Mouse (Mus musculus) heart, postnatal 0 days (tissue): ENCODE results near the gene Rab36. TPM values are rescaled to one million over a fixed set of nuclear protein-coding genes. Genes with fewer than 3 reads are reported as not detected.

Experiments used
- ATAC-seq: fragments of 200-750 bp; cut with Nextera tagmentation; 2 replicates; pipeline ENCODE4 v1.8.0; 2017; ENCODE audit warnings: low read depth, moderate number of reproducible peaks, moderate library complexity; ENCODE audit not compliant: insufficient read depth
- DNase-seq: peaks from one replicate; pipeline ENCODE4 v3.0.0-alpha.2; 2016; ENCODE audit warnings: low spot score
- H3K27ac ChIP-seq: fragments of 300-500 bp; sonication (generic); 2 replicates; pipeline ENCODE4 v1.5.1; 2014; ENCODE audit warnings: low read depth, mild to moderate bottlenecking
- H3K27me3 ChIP-seq: fragments of 300-500 bp; sonication (generic); 2 replicates; pipeline ENCODE4 v1.6.1; 2014; ENCODE audit warnings: low read length, mixed read lengths; ENCODE audit not compliant: control insufficient read depth, insufficient read depth
- H3K36me3 ChIP-seq: fragments of 300-500 bp; sonication (generic); replicated peaks from 2 replicates; pipeline ENCODE4 v1.6.1; 2014; ENCODE audit warnings: low read length, mixed read lengths; ENCODE audit not compliant: control insufficient read depth, insufficient read depth
- H3K4me1 ChIP-seq: fragments of 300-500 bp; sonication (generic); 2 replicates; pipeline ENCODE4 v1.6.1; 2014; ENCODE audit warnings: antibody characterized with exemption; ENCODE audit not compliant: control insufficient read depth, insufficient read depth
- H3K4me2 ChIP-seq: fragments of 300-500 bp; sonication (generic); 2 replicates; pipeline ENCODE4 v1.6.1; 2014; ENCODE audit warnings: low read depth, mild to moderate bottlenecking, low read length, moderate library complexity
- H3K4me3 ChIP-seq: fragments of 300-500 bp; sonication (generic); 2 replicates; pipeline ENCODE4 v1.5.1; 2014; ENCODE audit warnings: low read depth, low read length
- H3K9ac ChIP-seq: fragments of 300-500 bp; sonication (generic); replicated peaks from 2 replicates; pipeline ENCODE4 v1.6.1; 2014; ENCODE audit warnings: low read depth, low read length, mixed read lengths
- H3K9me3 ChIP-seq: fragments of 300-500 bp; sonication (generic); replicated peaks from 2 replicates; pipeline ENCODE4 v1.6.1; 2016; ENCODE audit warnings: low read length; ENCODE audit not compliant: control insufficient read depth
- CTCF ChIP-seq: IDR thresholded peaks from 2 replicates; pipeline ENCODE4 v1.5.1; 2016; ENCODE audit warnings: antibody characterized with exemption, control low read depth, low read depth
- EP300 ChIP-seq: IDR thresholded peaks from 2 replicates; pipeline ENCODE4 v1.6.1; 2016; ENCODE audit warnings: antibody characterized with exemption, low read depth
- WGBS: fragments of 180-500 bp; shearing (Covaris S2); extraction: QIAGEN DNeasy Blood & Tissue Kit; methylation state at CpG from one replicate; pipeline ENCODE4 v1.1.7; 2014; 5-methylcytosine and 5-hydroxymethylcytosine counted together
- polyA plus RNA-seq: library from polyadenylated mRNA; unstranded; fragments of >200 nt; fragmentation: Nextera tagmentation; extraction: Ambion mirVana; gene quantifications from 2 replicates; pipeline ENCODE4 v1.2.1, GENCODE M21; 2015
- total RNA-seq: library from RNA; depleted of rRNA; stranded (reverse); fragments of >200 nt; gene quantifications from 2 replicates; pipeline ENCODE4 v1.2.3, GENCODE M21; 2014; ENCODE audit warnings: low replicate concordance; rRNA removed

Gene Rab36
- total and polyA plus RNA-seq, 2 experiments from 2014 or later = 1.4 to 1.5 TPM

GRCm38 (mm10) chr10:75098446-75099183, 61.8 kb downstream of the Rab36 start:
- peaks cover 88% of the 10 kb centered on the region for H3K27me3 ChIP-seq
- H3K36me3 ChIP-seq = no peaks in the 10 kb centered on the region
- 70% methylated on average over 10 of the region's 10 CpGs for WGBS
- H3K4me2 ChIP-seq = no peak overlapping the region
- no peak for DNase-seq
- no peak overlapping the region for H3K27ac ChIP-seq
- H3K9ac ChIP-seq = no peak overlapping the region
- no peaks in the 10 kb centered on the region; the same call in 1 of the 2 replicates for H3K9me3 ChIP-seq
- peaks cover 24% of the 10 kb centered on the region for H3K4me1 ChIP-seq
- ATAC-seq = no peak
- no peak overlapping the region for H3K4me3 ChIP-seq
- TF ChIP-seq CTCF (no peak), EP300 (no peak)

GRCm38 (mm10) chr10:75100298-75100697, 63.4 kb downstream of the Rab36 start:
- no peaks in the 10 kb centered on the region for H3K36me3 ChIP-seq
- H3K27ac ChIP-seq = no peak overlapping the region
- no peak for ATAC-seq
- H3K9ac ChIP-seq = no peak overlapping the region
- no peak overlapping the region for H3K4me2 ChIP-seq
- no peak for TF ChIP-seq EP300
- TF ChIP-seq CTCF = no peak
- H3K27me3 ChIP-seq = peaks cover 82% of the 10 kb centered on the region
- no peaks in the 10 kb centered on the region; the same call in 1 of the 2 replicates for H3K9me3 ChIP-seq
- H3K4me1 ChIP-seq = peaks cover 28% of the 10 kb centered on the region
- H3K4me3 ChIP-seq = no peak overlapping the region
- DNase-seq = no peak
- WGBS = 81% methylated on average over 7 of the region's 7 CpGs

GRCm38 (mm10) chr10:75103502-75103901, 66.6 kb downstream of the Rab36 start:
- H3K9ac ChIP-seq = no peak overlapping the region
- H3K4me2 ChIP-seq = no peak overlapping the region
- DNase-seq (no peak), ATAC-seq (no peak)
- peaks cover 13% of the 10 kb centered on the region; the same call in 1 of the 2 replicates for H3K4me1 ChIP-seq
- H3K36me3 ChIP-seq = no peaks in the 10 kb centered on the region
- H3K9me3 ChIP-seq = no peaks in the 10 kb centered on the region; the same call in 1 of the 2 replicates
- H3K4me3 ChIP-seq = no peak overlapping the region
- H3K27ac ChIP-seq = no peak overlapping the region
- WGBS = 77% methylated on average over 2 of the region's 2 CpGs
- peaks cover 57% of the 10 kb centered on the region for H3K27me3 ChIP-seq
- no peak for TF ChIP-seq CTCF
- no peak for TF ChIP-seq EP300

Other genes starting within 250 kb of the Rab36 start
- 2.1 and 2.4 TPM in 2 replicates for gene Gnaz, start 69.9 kb upstream of the Rab36 start, total RNA-seq
- gene Gnaz, start 69.9 kb upstream of the Rab36 start, polyA plus RNA-seq = 0.38 and 0.44 TPM in 2 replicates
- 0.81 TPM in 1 of 2 replicates, not detected in the other for gene Rsph14, start 4.5 kb upstream of the Rab36 start, total RNA-seq
- 0.47 TPM in 1 of 2 replicates, not detected in the other for gene Rsph14, start 4.5 kb upstream of the Rab36 start, polyA plus RNA-seq
- gene Bcr, start 23.5 kb downstream of the Rab36 start, total RNA-seq = 11.4 and 12.1 TPM in 2 replicates
- gene Bcr, start 23.5 kb downstream of the Rab36 start, polyA plus RNA-seq = 9.3 and 10.2 TPM in 2 replicates
- 23.4 and 28.5 TPM in 2 replicates for gene Specc1l, start 175.0 kb downstream of the Rab36 start, total RNA-seq
- 11.4 and 13.3 TPM in 2 replicates for gene Specc1l, start 175.0 kb downstream of the Rab36 start, polyA plus RNA-seq